Mouse (Mus musculus) liver, embryonic 11.5 days (tissue): ENCODE results near the gene Olfr1411. TPM values are rescaled to one million over a fixed set of nuclear protein-coding genes. Genes with fewer than 3 reads are reported as not detected.

Source experiments
- ATAC-seq: fragments of 200-750 bp; cut with Nextera tagmentation; replicated peaks from 2 replicates; pipeline ENCODE4 v1.8.0; 2017; ENCODE audit warnings: moderate number of reproducible peaks, mild to moderate bottlenecking, moderate TSS enrichment, moderate library complexity; ENCODE audit not compliant: low FRiP score
- DNase-seq: peaks from one replicate; pipeline ENCODE4 v3.0.0-alpha.2; 2017; ENCODE audit warnings: low spot score
- H3K27ac ChIP-seq: fragments of 300-500 bp; sonication (generic); 2 replicates; pipeline ENCODE4 v1.5.1; 2014; ENCODE audit warnings: mild to moderate bottlenecking, low read depth, low read length, control low read depth
- H3K27me3 ChIP-seq: fragments of 300-500 bp; sonication (generic); replicated peaks from 2 replicates; pipeline ENCODE4 v1.6.1; 2014; ENCODE audit warnings: low read length, mixed read lengths; ENCODE audit not compliant: control insufficient read depth, insufficient read depth
- H3K36me3 ChIP-seq: fragments of 300-500 bp; sonication (generic); 2 replicates; pipeline ENCODE4 v1.6.1; 2014; ENCODE audit warnings: mild to moderate bottlenecking, low read length, moderate library complexity, mixed read lengths; ENCODE audit not compliant: control insufficient read depth, insufficient read depth
- H3K4me1 ChIP-seq: fragments of 300-500 bp; sonication (generic); replicated peaks from 2 replicates; pipeline ENCODE4 v1.6.1; 2014; ENCODE audit warnings: low read length, mixed read lengths; ENCODE audit not compliant: control insufficient read depth, insufficient read depth
- H3K4me2 ChIP-seq: fragments of 300-500 bp; sonication (generic); 2 replicates; pipeline ENCODE4 v1.6.1; 2014; ENCODE audit warnings: mild to moderate bottlenecking, control low read depth, moderate library complexity
- H3K4me3 ChIP-seq: fragments of 300-500 bp; sonication (generic); 2 replicates; pipeline ENCODE4 v1.5.1; 2014; ENCODE audit warnings: low read depth, low read length, control low read depth
- H3K9ac ChIP-seq: fragments of 300-500 bp; sonication (generic); 2 replicates; pipeline ENCODE4 v1.6.1; 2014; ENCODE audit warnings: low read depth, low read length, control low read depth
- H3K9me3 ChIP-seq: fragments of 300-500 bp; sonication (generic); 2 replicates; pipeline ENCODE4 v1.6.1; 2016; ENCODE audit warnings: low read length, inconsistent platforms, mixed read lengths; ENCODE audit not compliant: control insufficient read depth
- WGBS: fragments of 180-500 bp; shearing (Covaris S2); extraction: QIAGEN DNeasy Blood & Tissue Kit; methylation state at CpG from one replicate; pipeline ENCODE4 v1.1.7; 2014; 5-methylcytosine and 5-hydroxymethylcytosine counted together
- polyA plus RNA-seq: library from polyadenylated mRNA; unstranded; fragments of >200 nt; fragmentation: Nextera tagmentation; extraction: Ambion mirVana; gene quantifications from 2 replicates; pipeline ENCODE4 v1.2.1, GENCODE M21; 2014

Gene Olfr1411
- polyA plus RNA-seq, 1 experiment from 2014 or later = not detected

- Histone ChIP-seq H3K4me1 (no peaks in the 10 kb centered on the region), H3K4me2 (no peak overlapping the region), H3K27ac (no peak overlapping the region), H3K9me3 (no peaks in the 10 kb centered on the region), H3K9ac (no peak overlapping the region), H3K36me3 (no peaks in the 10 kb centered on the region), H3K4me3 (no peak overlapping the region), H3K27me3 (no peaks in the 10 kb centered on the region)
- ATAC-seq (no peak), DNase-seq (no peak)
- 13% methylated on average over 1 of the region's 1 CpGs for WGBS
Observed at GRCm38 (mm10) chr1:92614516-92614915, 20.3 kb downstream of the Olfr1411 start.

DNA sequence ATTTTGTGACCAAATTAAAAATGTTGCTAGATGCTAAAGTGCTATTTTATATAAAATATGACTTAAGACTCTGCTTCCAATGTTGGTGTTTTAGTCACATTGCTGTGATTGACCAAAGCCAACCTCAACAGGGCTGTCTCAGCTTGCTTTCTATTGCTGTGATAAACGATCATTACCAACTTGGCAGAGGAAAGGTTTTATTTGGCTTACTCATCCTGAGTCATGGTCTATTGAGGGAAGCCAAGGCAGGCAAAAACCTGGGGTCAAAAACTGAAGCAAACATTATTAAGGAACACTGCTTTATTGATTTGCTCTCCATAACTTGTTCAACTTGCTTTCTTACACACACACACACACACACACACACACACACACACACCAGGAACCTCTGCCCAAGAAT lies 21.8 kb downstream of the Olfr1411 start:
- ATAC-seq (no peak), DNase-seq (no peak)
- no peak overlapping the region for H3K27ac ChIP-seq
- no peak overlapping the region for H3K4me3 ChIP-seq
- 74% methylated on average over 1 of the region's 1 CpGs for WGBS
- H3K9me3 ChIP-seq = no peaks in the 10 kb centered on the region
- no peaks in the 10 kb centered on the region for H3K4me1 ChIP-seq
- no peaks in the 10 kb centered on the region for H3K36me3 ChIP-seq
- H3K9ac ChIP-seq = no peak overlapping the region
- no peak overlapping the region for H3K4me2 ChIP-seq
- H3K27me3 ChIP-seq = no peaks in the 10 kb centered on the region

DNA sequence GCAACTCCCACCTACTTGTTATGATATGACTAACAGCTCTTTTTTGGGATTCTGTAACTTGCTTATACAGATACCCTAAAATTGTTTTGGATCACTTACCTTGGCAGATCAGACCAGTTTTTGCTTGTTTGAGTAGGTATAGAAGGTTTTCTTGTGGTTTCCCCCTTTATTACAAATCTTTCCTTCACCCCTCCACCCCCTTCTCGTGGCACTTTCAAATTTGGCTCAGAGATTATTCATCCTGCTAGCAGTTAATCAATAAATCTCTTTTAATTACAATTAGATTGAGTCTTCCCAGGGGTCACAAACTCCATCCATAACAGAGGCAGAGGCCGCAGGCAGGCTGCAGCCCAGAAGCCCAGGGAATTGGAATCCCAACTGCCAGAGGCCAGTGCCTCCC lies 23.3 kb downstream of the Olfr1411 start, which contains the start of gene Olfr12:
Olfr12 (plus strand) TSS at position 301 of the 400 bp plus-strand sequence.
- H3K27me3 ChIP-seq = no peaks in the 10 kb centered on the region
- no peaks in the 10 kb centered on the region for H3K9me3 ChIP-seq
- no peaks in the 10 kb centered on the region for H3K4me1 ChIP-seq
- no peak within 1 kb of the TSS for H3K4me2 ChIP-seq
- 66% methylated on average over 2 of the region's 2 CpGs for WGBS
- no peaks in the 10 kb centered on the region for H3K36me3 ChIP-seq
- no peak within 1 kb of the TSS for H3K9ac ChIP-seq
- no peak within 1 kb of the TSS for H3K4me3 ChIP-seq
- ATAC-seq (no peak), DNase-seq (no peak)
- no peak within 1 kb of the TSS for H3K27ac ChIP-seq

GRCm38 (mm10) chr1:92618360-92618759 lies 24.1 kb downstream of the Olfr1411 start:
- H3K4me1 ChIP-seq = no peaks in the 10 kb centered on the region
- H3K9ac ChIP-seq = no peak overlapping the region
- WGBS = 69% methylated on average over 4 of the region's 4 CpGs
- DNase-seq (no peak), ATAC-seq (no peak)
- no peaks in the 10 kb centered on the region for H3K9me3 ChIP-seq
- H3K4me2 ChIP-seq = no peak overlapping the region
- no peak overlapping the region for H3K27ac ChIP-seq
- no peaks in the 10 kb centered on the region for H3K27me3 ChIP-seq
- no peak overlapping the region for H3K4me3 ChIP-seq
- no peaks in the 10 kb centered on the region for H3K36me3 ChIP-seq

- Histone ChIP-seq H3K4me1 (no peaks in the 10 kb centered on the region), H3K4me2 (no peak overlapping the region), H3K36me3 (no peaks in the 10 kb centered on the region), H3K27ac (no peak overlapping the region), H3K4me3 (no peak overlapping the region), H3K27me3 (no peaks in the 10 kb centered on the region), H3K9me3 (no peaks in the 10 kb centered on the region), H3K9ac (no peak overlapping the region)
- ATAC-seq = no peak
- WGBS = 47% methylated on average over 4 of the region's 4 CpGs
- no peak for DNase-seq
Observed at GRCm38 (mm10) chr1:92628227-92628626, 34.0 kb downstream of the Olfr1411 start.

DNA sequence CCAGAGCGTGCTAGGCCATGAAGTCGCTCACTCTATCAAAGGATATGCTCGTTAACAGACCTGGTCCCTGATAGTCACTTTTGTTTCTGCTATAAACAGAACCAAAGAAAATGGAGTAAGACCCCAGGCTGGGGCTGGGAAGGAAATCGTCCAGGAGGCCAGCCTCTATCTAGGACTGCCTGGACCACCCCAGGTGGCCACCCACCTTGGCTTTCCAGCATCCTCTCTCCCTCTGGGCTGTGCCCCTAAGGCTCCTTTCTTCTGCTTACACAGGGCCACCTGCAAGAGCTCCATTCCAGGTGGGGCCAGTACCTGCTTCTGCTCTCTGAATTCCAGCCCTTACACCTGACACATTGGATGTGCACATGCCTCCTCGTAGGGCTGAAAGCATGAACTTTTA lies 38.0 kb downstream of the Olfr1411 start:
- Histone ChIP-seq H3K4me2 (no peak overlapping the region), H3K27me3 (no peaks in the 10 kb centered on the region), H3K9ac (no peak overlapping the region), H3K36me3 (peaks cover 2% of the 10 kb centered on the region; the same call in 1 of the 2 replicates), H3K9me3 (no peaks in the 10 kb centered on the region), H3K27ac (no peak overlapping the region), H3K4me3 (no peak overlapping the region), H3K4me1 (no peaks in the 10 kb centered on the region)
- no peak for ATAC-seq
- DNase-seq = no peak
- WGBS = 75% methylated on average over 5 of the region's 5 CpGs

DNA sequence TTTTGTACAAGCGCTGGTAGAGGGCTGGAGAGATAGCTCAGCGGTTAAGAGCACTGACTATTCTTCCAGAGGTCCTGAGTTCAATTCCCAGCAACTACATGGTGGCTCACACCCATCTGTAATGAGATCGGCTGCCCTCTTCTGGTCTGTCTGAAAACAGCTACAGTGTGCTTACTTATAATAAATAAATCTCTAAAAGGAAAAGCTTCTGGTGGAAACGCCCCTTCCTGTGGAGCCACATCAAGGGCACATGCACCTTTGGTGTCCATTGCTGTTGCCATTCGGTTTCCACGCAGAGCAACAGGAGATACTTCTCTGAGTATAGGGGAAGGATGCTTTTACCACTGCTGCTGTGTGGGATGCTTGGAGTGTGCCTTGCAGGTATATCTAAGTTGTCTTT lies 38.7 kb downstream of the Olfr1411 start:
- Histone ChIP-seq H3K4me2 (no peak overlapping the region), H3K9ac (no peak overlapping the region), H3K4me1 (no peaks in the 10 kb centered on the region), H3K36me3 (peaks cover 6% of the 10 kb centered on the region; the same call in 1 of the 2 replicates), H3K27ac (no peak overlapping the region), H3K27me3 (no peaks in the 10 kb centered on the region), H3K4me3 (no peak overlapping the region), H3K9me3 (no peaks in the 10 kb centered on the region)
- 63% methylated on average over 6 of the region's 6 CpGs for WGBS
- no peak for ATAC-seq
- DNase-seq = no peak

DNA sequence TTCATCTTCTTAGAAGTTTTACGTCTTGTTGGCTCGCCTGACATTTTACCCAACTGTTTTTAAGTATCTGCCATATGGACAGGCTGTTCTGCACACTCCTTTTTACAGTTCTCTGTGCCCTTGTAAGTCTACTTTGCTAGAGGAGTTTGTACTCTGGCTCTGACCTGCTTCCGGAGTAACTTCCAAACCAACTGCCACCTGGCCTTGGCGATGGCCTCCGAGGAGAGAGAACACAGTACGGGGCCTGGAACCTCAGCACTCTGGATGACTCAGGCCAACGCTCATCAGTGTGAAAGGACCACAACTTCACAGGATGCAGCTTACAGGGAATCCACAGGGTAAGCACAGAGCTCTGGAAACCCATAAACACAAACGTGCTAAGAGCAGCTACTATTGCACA lies 39.5 kb downstream of the Olfr1411 start:
- H3K27me3 ChIP-seq = no peaks in the 10 kb centered on the region
- H3K9me3 ChIP-seq = no peaks in the 10 kb centered on the region
- DNase-seq (no peak), ATAC-seq (no peak)
- H3K27ac ChIP-seq = no peak overlapping the region
- no peaks in the 10 kb centered on the region for H3K4me1 ChIP-seq
- no peak overlapping the region for H3K4me2 ChIP-seq
- H3K36me3 ChIP-seq = peaks cover 6% of the 10 kb centered on the region; the same call in 1 of the 2 replicates
- H3K9ac ChIP-seq = no peak overlapping the region
- H3K4me3 ChIP-seq = no peak overlapping the region
- 85% methylated on average over 8 of the region's 8 CpGs for WGBS

DNA sequence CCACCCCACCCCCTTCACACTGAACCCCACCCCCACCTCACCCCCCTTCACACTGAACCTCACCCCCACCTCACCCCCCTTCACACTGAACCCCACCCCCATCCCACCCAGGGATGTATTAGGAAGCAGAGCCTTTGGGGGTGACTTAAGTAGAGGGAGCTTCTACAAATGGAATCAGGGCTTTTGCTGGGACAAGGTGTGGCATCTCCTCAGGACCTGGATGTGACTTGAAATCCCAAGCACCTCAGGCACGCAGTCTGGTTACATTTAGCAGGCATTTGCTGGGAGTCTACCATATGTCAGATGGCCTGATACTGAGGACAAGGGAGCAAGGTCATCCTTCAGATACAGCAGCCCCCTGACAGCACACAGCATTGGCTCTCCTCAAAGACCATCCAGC lies 40.4 kb downstream of the Olfr1411 start:
- H3K9me3 ChIP-seq = no peaks in the 10 kb centered on the region
- 74% methylated on average over 1 of the region's 1 CpGs for WGBS
- no peak overlapping the region for H3K9ac ChIP-seq
- no peak overlapping the region for H3K27ac ChIP-seq
- no peaks in the 10 kb centered on the region for H3K4me1 ChIP-seq
- DNase-seq (no peak), ATAC-seq (no peak)
- no peaks in the 10 kb centered on the region for H3K27me3 ChIP-seq
- H3K36me3 ChIP-seq = peaks cover 6% of the 10 kb centered on the region; the same call in 1 of the 2 replicates
- no peak overlapping the region for H3K4me3 ChIP-seq
- H3K4me2 ChIP-seq = no peak overlapping the region
